Comparison of ENCODE assay signal across 22 mouse cellular contexts in genomic region chr5:36791861-36792260, GRCm38 (mm10). TPM values are rescaled to one million over a fixed set of nuclear protein-coding genes. Genes with fewer than 3 reads are reported as not detected.
DNase-seq lines count a peak whose midpoint lies in the region; ATAC-seq and TF ChIP-seq lines count a peak whose summit lies in the region.
"Had no signal": no experiment of that assay in that cellular context is flagged by ENCODE, and none has a peak within 500 bp of the region (broad histone marks: within the 10 kb centered on the region; RNA-seq: fewer than 3 reads in every experiment).

No protein-coding gene starts in this region.

- no peak for DNase-seq in heart, postnatal 0 days (ENCODE audit: low spot score)
- no peak for DNase-seq in heart, postnatal 25 days (ENCODE audit: low spot score)
- peak; percentile 47 for DNase-seq in lung, postnatal 36 days
- no peak for DNase-seq in lung, postnatal 10 days
- peak; percentile 62 for DNase-seq in yolk sac, embryonic 10.5 days (ENCODE audit: low spot score)
- no peak for DNase-seq in embryo, embryonic 10 days (ENCODE audit: low spot score)
- no peak for DNase-seq in thymus, adult 18-20 months
- DNase-seq: cerebellum, adult 11 months; gastrocnemius, adult 2 months; heart, adult 2 months; heart, postnatal 36 days; kidney, adult 2 months; kidney, postnatal 25 days; layer of hippocampus, adult 9-11 months; spleen, adult 18-20 months had no signal

- H3K36me3 ChIP-seq in heart, postnatal 0 days (replicated peaks; ENCODE audit: control insufficient read depth, insufficient read depth, low read length): peaks cover 4% of the 10 kb centered on the region; the same call in 1 of the 2 replicates
- H3K36me3 ChIP-seq in liver, embryonic 15.5 days (replicated peaks): peaks cover 18% of the 10 kb centered on the region

- peak overlapping the region; percentile 6; the same call in 1 of the 2 replicates for H3K27ac ChIP-seq in heart, postnatal 0 days (ENCODE audit: low read depth)
- H3K27ac ChIP-seq in liver, embryonic 15.5 days (replicated peaks): no peak overlapping the region
- H3K27ac ChIP-seq: forebrain, embryonic 10.5 days; gastrocnemius, adult 2 months; heart, adult 2 months; hindbrain, postnatal 0 days; limb, embryonic 13.5 days; stomach, embryonic 15.5 days had no signal

- 66% methylated on average over 9 of the region's 9 CpGs for WGBS in heart, postnatal 0 days
- WGBS in liver, embryonic 15.5 days (ENCODE audit: insufficient replicate concordance): 33% methylated on average over 9 of the region's 9 CpGs

- H3K9me3 ChIP-seq in heart, postnatal 0 days (replicated peaks; ENCODE audit: control insufficient read depth, low read length): no peaks in the 10 kb centered on the region
- no peaks in the 10 kb centered on the region for H3K9me3 ChIP-seq in liver, embryonic 15.5 days (replicated peaks)
- H3K9me3 ChIP-seq: forebrain, embryonic 10.5 days; G1E; limb, embryonic 13.5 days; stomach, embryonic 15.5 days had no signal

- no peak for TF ChIP-seq CTCF in heart, postnatal 0 days (IDR thresholded peaks at IDR 0.05; ENCODE audit: low read depth)

- H3K4me1 ChIP-seq in heart, postnatal 0 days (ENCODE audit: control insufficient read depth, insufficient read depth): no peaks in the 10 kb centered on the region
- peaks cover 26% of the 10 kb centered on the region for H3K4me1 ChIP-seq in liver, embryonic 15.5 days (replicated peaks)
- H3K4me1 ChIP-seq: stomach, embryonic 15.5 days had no signal

- no peak for ATAC-seq in heart, postnatal 0 days (ENCODE audit: insufficient read depth, low read depth)
- no peak for ATAC-seq in liver, embryonic 15.5 days (ENCODE audit: insufficient read depth)
- ATAC-seq: hindbrain, postnatal 0 days; midbrain, embryonic 16.5 days had no signal

- no peak overlapping the region for H3K4me2 ChIP-seq in heart, postnatal 0 days (ENCODE audit: low read depth, low read length)
- H3K4me2 ChIP-seq in liver, embryonic 15.5 days: peak overlapping the region; percentile 26; the same call in 1 of the 2 replicates
- H3K4me2 ChIP-seq: limb, embryonic 13.5 days; stomach, embryonic 15.5 days had no signal

- no peak overlapping the region for H3K4me3 ChIP-seq in heart, postnatal 0 days (ENCODE audit: low read depth, low read length)
- no peak overlapping the region for H3K4me3 ChIP-seq in liver, embryonic 15.5 days (replicated peaks)
- H3K4me3 ChIP-seq: forebrain, embryonic 10.5 days; gastrocnemius, adult 2 months; heart, adult 2 months; limb, embryonic 13.5 days; stomach, embryonic 15.5 days had no signal

- intact Hi-C loops in heart, postnatal 25 days (cut with DNase I): loop anchor here (2.0 kb wide), 1 partner anchor 43 kb away; the partner anchor contains the start of gene Bloc1s4

- no peak overlapping the region for H3K9ac ChIP-seq in heart, postnatal 0 days (replicated peaks; ENCODE audit: low read depth, low read length)
- H3K9ac ChIP-seq in liver, embryonic 15.5 days: no peak overlapping the region
- H3K9ac ChIP-seq: limb, embryonic 13.5 days; stomach, embryonic 15.5 days had no signal

- no peak for TF ChIP-seq EP300 in heart, postnatal 0 days (IDR thresholded peaks at IDR 0.05; ENCODE audit: low read depth)

- H3K27me3 ChIP-seq in heart, postnatal 0 days (ENCODE audit: control insufficient read depth, insufficient read depth, low read length): no peaks in the 10 kb centered on the region
- H3K27me3 ChIP-seq in liver, embryonic 15.5 days: peaks cover under 1% of the 10 kb centered on the region; the same call in 1 of the 2 replicates
- H3K27me3 ChIP-seq: limb, embryonic 13.5 days; stomach, embryonic 15.5 days had no signal

RNA-seq across cellular contexts. Expression of gene Mrfap1, which starts 4.7 kb away (rescaled TPM):
- 222 and 245 TPM in 2 replicates for total RNA-seq in heart, postnatal 0 days (2014; rRNA removed; ENCODE audit: low replicate concordance)
- 247 and 260 TPM in 2 replicates for polyA plus RNA-seq in heart, postnatal 0 days (2015; fragmentation: Nextera tagmentation; extraction: Ambion mirVana)
- 100 to 1,000 TPM; 276 to 303 TPM for total RNA-seq in heart, postnatal 25 days (2021)
- 144 and 145 TPM in 2 replicates for polyA plus RNA-seq in liver, embryonic 15.5 days (2015; fragmentation: Nextera tagmentation; extraction: Ambion mirVana)

RNA-seq across cellular contexts. Expression of gene Man2b2, which starts 38.6 kb away (rescaled TPM):
- total RNA-seq in heart, postnatal 0 days (2014; rRNA removed; ENCODE audit: low replicate concordance): 18.0 and 33.2 TPM in 2 replicates
- polyA plus RNA-seq in heart, postnatal 0 days (2015; fragmentation: Nextera tagmentation; extraction: Ambion mirVana): 10.0 and 11.0 TPM in 2 replicates
- total RNA-seq in heart, postnatal 25 days (2021): 10 to 100 TPM; 14.3 to 14.6 TPM
- 16.1 and 18.0 TPM in 2 replicates for polyA plus RNA-seq in liver, embryonic 15.5 days (2015; fragmentation: Nextera tagmentation; extraction: Ambion mirVana)

RNA-seq across cellular contexts. Expression of gene Bloc1s4, which starts 43.4 kb away (rescaled TPM):
- 7.5 and 14.8 TPM in 2 replicates for total RNA-seq in heart, postnatal 0 days (2014; rRNA removed; ENCODE audit: low replicate concordance)
- polyA plus RNA-seq in heart, postnatal 0 days (2015; fragmentation: Nextera tagmentation; extraction: Ambion mirVana): 18.4 and 18.5 TPM in 2 replicates
- 10 to 100 TPM; 12.9 to 13.0 TPM for total RNA-seq in heart, postnatal 25 days (2021)
- polyA plus RNA-seq in liver, embryonic 15.5 days (2015; fragmentation: Nextera tagmentation; extraction: Ambion mirVana): 15.9 and 16.3 TPM in 2 replicates

Comparison
In these comparisons a context has a peak if more than half of its experiments do, and no peak if none do; other contexts are left out.
1. DNase-seq: peak in lung, postnatal 36 days (single experiment) and yolk sac, embryonic 10.5 days (single experiment); none in heart, postnatal 0 days (single experiment), heart, postnatal 25 days (single experiment), lung, postnatal 10 days (single experiment), embryo, embryonic 10 days (single experiment) and thymus, adult 18-20 months (0 of 2).